Mouse (Mus musculus) embryonic facial prominence, embryonic 11.5 days (tissue): ENCODE results near the gene Carmil1. TPM values are rescaled to one million over a fixed set of nuclear protein-coding genes. Genes with fewer than 3 reads are reported as not detected.
A peak's percentile ranks its signal among the peaks of the same experiment; 100 is the strongest.

Experiments
- ATAC-seq: fragments of 200-750 bp; cut with Nextera tagmentation; replicated peaks from 2 replicates; pipeline ENCODE4 v1.8.0; 2017; ENCODE audit warnings: low read depth; ENCODE audit not compliant: insufficient number of reproducible peaks, low FRiP score, low TSS enrichment
- DNase-seq: peaks from one replicate; pipeline ENCODE4 v3.0.0-alpha.2; 2015; ENCODE audit warnings: low spot score
- H3K27ac ChIP-seq: fragments of 300-500 bp; sonication (generic); replicated peaks from 2 replicates; pipeline ENCODE4 v1.5.1; 2014; ENCODE audit warnings: mild to moderate bottlenecking, low read depth, low read length, control low read depth
- H3K27me3 ChIP-seq: fragments of 300-500 bp; sonication (generic); 2 replicates; pipeline ENCODE4 v1.6.1; 2014; ENCODE audit warnings: mild to moderate bottlenecking, low read length, moderate library complexity, mixed read lengths; ENCODE audit not compliant: control insufficient read depth, insufficient read depth
- H3K36me3 ChIP-seq: fragments of 300-500 bp; sonication (generic); replicated peaks from 2 replicates; pipeline ENCODE4 v1.6.1; 2014; ENCODE audit warnings: low read depth, mild to moderate bottlenecking, low read length, moderate library complexity, mixed read lengths; ENCODE audit not compliant: control insufficient read depth, insufficient read depth
- H3K4me1 ChIP-seq: fragments of 300-500 bp; sonication (generic); 2 replicates; pipeline ENCODE4 v1.6.1; 2014; ENCODE audit warnings: low read length, mixed read lengths; ENCODE audit not compliant: control insufficient read depth, insufficient read depth
- H3K4me2 ChIP-seq: fragments of 300-500 bp; sonication (generic); 2 replicates; pipeline ENCODE4 v1.6.1; 2014; ENCODE audit warnings: low read depth, mild to moderate bottlenecking, control low read depth, low read length, moderate library complexity
- H3K4me3 ChIP-seq: fragments of 300-500 bp; sonication (generic); 2 replicates; pipeline ENCODE4 v1.5.1; 2014; ENCODE audit warnings: low read depth, low read length, control low read depth
- H3K9ac ChIP-seq: fragments of 300-500 bp; sonication (generic); replicated peaks from 2 replicates; pipeline ENCODE4 v1.6.1; 2014; ENCODE audit warnings: mild to moderate bottlenecking, control low read depth, low read length
- H3K9me3 ChIP-seq: fragments of 300-500 bp; sonication (generic); replicated peaks from 2 replicates; pipeline ENCODE4 v1.6.1; 2016; ENCODE audit warnings: mild to moderate bottlenecking, low read length, inconsistent platforms, mixed read lengths; ENCODE audit not compliant: control insufficient read depth
- WGBS: fragments of 180-500 bp; shearing (Covaris S2); extraction: QIAGEN DNeasy Blood & Tissue Kit; methylation state at CpG from one replicate; pipeline ENCODE4 v1.1.7; 2014; 5-methylcytosine and 5-hydroxymethylcytosine counted together
- polyA plus RNA-seq: library from polyadenylated mRNA; unstranded; fragments of >200 nt; fragmentation: Nextera tagmentation; extraction: Ambion mirVana; gene quantifications from 2 replicates; pipeline ENCODE4 v1.2.1, GENCODE M21; 2014

Carmil1 gene
- polyA plus RNA-seq, 1 experiment from 2014 or later, result 25.0 TPM

DNA sequence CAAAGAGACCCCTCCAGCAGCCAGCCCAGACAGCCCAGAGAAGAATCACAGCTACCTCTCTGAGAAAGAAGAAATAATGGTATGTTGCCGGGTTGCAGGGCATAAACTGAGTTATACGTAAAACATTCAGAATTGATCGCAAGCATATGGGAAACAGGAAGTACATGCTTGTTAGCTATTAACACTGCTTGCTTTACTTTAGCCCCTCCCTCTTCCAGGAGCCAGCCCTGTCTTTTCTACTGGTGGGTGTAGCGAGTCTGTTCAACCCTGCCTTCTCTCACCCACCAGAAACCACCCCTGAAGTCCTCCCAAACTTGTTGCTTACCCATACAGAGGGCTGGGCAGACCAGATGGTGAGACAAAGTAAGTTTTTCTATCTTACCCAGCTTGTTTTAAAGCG lies 39.4 kb downstream of the Carmil1 start:
- DNase-seq (peak; percentile 23), ATAC-seq (no peak)
- Histone ChIP-seq H3K4me3 (no peak overlapping the region), H3K36me3 (no peaks in the 10 kb centered on the region), H3K9ac (no peak overlapping the region), H3K27me3 (no peaks in the 10 kb centered on the region), H3K4me2 (no peak overlapping the region), H3K4me1 (no peaks in the 10 kb centered on the region), H3K27ac (no peak overlapping the region), H3K9me3 (no peaks in the 10 kb centered on the region)
- 64% methylated on average over 5 of the region's 5 CpGs for WGBS

DNA sequence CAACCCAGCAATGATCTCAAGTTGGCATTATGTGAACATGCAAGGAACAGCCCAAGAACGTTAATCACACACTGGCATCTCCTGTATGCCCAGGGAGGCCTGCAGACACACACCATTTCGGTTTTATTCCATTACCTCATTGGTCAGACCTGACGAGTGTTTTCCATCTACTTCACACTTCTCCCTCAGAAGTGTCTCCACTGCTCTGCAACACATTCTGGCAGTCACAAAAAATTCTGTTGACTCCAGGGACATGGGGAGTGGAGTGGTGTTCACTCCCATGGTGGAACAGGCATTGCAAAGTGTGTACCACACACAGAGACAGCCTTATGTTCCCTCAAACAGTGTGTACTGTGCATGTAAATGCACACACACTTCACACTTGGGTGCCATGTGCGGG lies 40.2 kb downstream of the Carmil1 start:
- no peak overlapping the region for H3K4me3 ChIP-seq
- no peak overlapping the region for H3K27ac ChIP-seq
- DNase-seq (no peak), ATAC-seq (no peak)
- H3K9me3 ChIP-seq, result no peaks in the 10 kb centered on the region
- H3K4me1 ChIP-seq, result no peaks in the 10 kb centered on the region
- no peaks in the 10 kb centered on the region for H3K36me3 ChIP-seq
- H3K27me3 ChIP-seq, result no peaks in the 10 kb centered on the region
- H3K9ac ChIP-seq, result no peak overlapping the region
- H3K4me2 ChIP-seq, result no peak overlapping the region
- WGBS, result 85% methylated on average over 4 of the region's 4 CpGs

GRCm38 (mm10) chr13:24238456-24239120 lies 42.0 kb downstream of the Carmil1 start:
- DNase-seq (no peak), ATAC-seq (no peak)
- H3K9me3 ChIP-seq, result no peaks in the 10 kb centered on the region
- 81% methylated on average over 3 of the region's 3 CpGs for WGBS
- no peak overlapping the region for H3K27ac ChIP-seq
- no peak overlapping the region for H3K9ac ChIP-seq
- H3K4me3 ChIP-seq, result no peak overlapping the region
- no peaks in the 10 kb centered on the region for H3K4me1 ChIP-seq
- no peaks in the 10 kb centered on the region for H3K27me3 ChIP-seq
- no peaks in the 10 kb centered on the region for H3K36me3 ChIP-seq
- no peak overlapping the region for H3K4me2 ChIP-seq

GRCm38 (mm10) chr13:24236736-24237135 lies 43.9 kb downstream of the Carmil1 start:
- Histone ChIP-seq H3K36me3 (no peaks in the 10 kb centered on the region), H3K27ac (no peak overlapping the region), H3K9me3 (no peaks in the 10 kb centered on the region), H3K4me3 (no peak overlapping the region), H3K27me3 (no peaks in the 10 kb centered on the region), H3K4me1 (no peaks in the 10 kb centered on the region), H3K9ac (no peak overlapping the region), H3K4me2 (no peak overlapping the region)
- ATAC-seq (no peak), DNase-seq (no peak)
- WGBS, result 88% methylated on average over 4 of the region's 4 CpGs

DNA sequence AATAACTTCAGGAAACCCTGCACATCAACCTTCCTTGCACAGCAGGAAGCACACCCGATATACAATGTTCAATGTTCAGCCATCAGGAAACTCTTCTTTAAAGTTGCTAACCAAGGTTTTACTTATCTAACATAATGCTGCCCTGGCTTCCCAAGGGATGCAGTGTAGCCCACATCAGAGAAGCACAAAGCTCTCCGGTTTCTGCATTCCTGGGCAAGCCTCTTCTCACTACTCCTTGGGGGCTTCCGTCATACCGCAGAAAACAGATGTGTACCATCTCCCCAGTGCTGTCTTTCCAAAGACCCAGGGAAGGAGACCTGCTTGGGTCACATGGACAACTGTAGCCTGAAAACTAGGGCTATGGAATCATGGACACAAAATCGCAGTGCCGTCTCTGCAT lies 47.8 kb downstream of the Carmil1 start:
- Histone ChIP-seq H3K27me3 (no peaks in the 10 kb centered on the region), H3K4me2 (no peak overlapping the region), H3K27ac (no peak overlapping the region), H3K9ac (no peak overlapping the region), H3K4me1 (no peaks in the 10 kb centered on the region), H3K4me3 (no peak overlapping the region), H3K9me3 (no peaks in the 10 kb centered on the region; the same call in 1 of the 2 replicates), H3K36me3 (no peaks in the 10 kb centered on the region)
- ATAC-seq (no peak), DNase-seq (no peak)
- WGBS, result 75% methylated on average over 6 of the region's 6 CpGs

DNA sequence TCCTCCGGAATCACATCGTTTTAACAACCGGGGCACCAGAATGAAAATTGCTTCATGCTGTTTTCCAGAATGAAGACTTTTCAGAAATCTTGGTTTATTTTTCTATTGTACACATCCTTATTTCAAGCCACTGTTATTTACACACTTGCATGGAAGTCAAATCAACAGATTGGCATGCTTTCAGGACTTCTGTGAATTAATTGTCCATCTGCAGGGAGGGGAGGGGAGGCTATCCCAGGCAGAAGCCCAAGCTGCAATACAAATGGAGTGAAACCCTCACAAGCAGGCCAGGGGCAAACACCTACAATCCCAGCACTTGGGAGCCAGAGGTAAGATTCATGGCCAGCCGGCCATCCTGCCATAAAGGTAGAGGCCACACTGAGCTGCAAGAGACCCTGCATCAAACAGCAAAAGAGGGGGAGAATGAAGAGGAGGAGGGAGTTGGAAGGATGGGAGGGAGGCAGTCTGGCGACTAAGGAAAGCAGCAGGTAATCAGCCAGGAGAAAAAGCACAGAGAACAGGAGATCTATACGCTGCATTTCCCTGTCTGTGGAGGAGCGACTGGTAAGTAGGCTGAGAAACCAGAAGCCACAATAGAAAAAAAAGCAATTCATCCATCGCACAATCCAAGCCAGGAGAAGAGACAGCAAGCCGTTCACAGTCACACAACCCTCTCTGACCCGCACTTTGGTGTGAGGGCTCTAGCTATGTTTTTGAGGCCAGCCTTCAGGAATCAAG lies 48.7 kb downstream of the Carmil1 start:
- ATAC-seq, result no peak

GRCm38 (mm10) chr13:24231146-24231545 lies 49.4 kb downstream of the Carmil1 start:
- H3K4me2 ChIP-seq, result no peak overlapping the region
- no peaks in the 10 kb centered on the region; the same call in 1 of the 2 replicates for H3K9me3 ChIP-seq
- H3K36me3 ChIP-seq, result no peaks in the 10 kb centered on the region
- H3K4me3 ChIP-seq, result no peak overlapping the region
- H3K4me1 ChIP-seq, result no peaks in the 10 kb centered on the region
- no peak for ATAC-seq
- H3K27me3 ChIP-seq, result no peaks in the 10 kb centered on the region
- WGBS, result 91% methylated on average over 2 of the region's 2 CpGs
- H3K27ac ChIP-seq, result no peak overlapping the region
- no peak overlapping the region for H3K9ac ChIP-seq
- no peak for DNase-seq

More for the DNA sequence above, 48.7 kb downstream of the Carmil1 start:
- Histone ChIP-seq H3K9ac (no peak overlapping the region), H3K9me3 (no peaks in the 10 kb centered on the region; the same call in 1 of the 2 replicates), H3K36me3 (no peaks in the 10 kb centered on the region), H3K27ac (no peak overlapping the region), H3K4me3 (no peak overlapping the region), H3K27me3 (no peaks in the 10 kb centered on the region), H3K4me2 (no peak overlapping the region), H3K4me1 (no peaks in the 10 kb centered on the region)
- WGBS, result 81% methylated on average over 10 of the region's 10 CpGs
- DNase-seq, result no peak

DNA sequence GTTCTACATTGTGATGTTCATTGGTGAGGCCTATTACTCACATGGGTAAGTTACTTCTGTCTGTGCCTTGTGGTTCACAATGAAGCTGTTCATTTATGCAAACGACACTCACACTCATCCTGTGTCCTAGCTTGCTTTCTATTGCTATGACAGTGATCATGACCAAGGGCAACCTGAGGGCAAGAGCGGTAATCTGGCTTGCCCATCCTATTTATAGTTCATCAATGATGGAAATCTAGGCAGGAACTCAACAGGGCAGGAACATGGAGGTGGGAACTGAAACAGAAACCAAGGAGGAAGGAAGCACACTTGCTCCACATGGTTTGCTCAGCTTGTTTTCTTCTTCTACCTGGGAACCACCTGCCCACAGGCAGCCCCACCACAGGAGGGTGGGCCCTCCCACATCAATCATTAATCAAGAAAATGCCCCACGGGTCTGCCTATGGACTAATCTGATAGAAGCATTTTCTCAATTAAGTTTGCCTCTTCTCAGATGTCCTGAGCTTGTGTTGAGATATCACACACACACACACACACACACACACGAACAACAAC lies 50.0 kb downstream of the Carmil1 start:
- no peak overlapping the region for H3K4me2 ChIP-seq
- 85% methylated on average over 4 of the region's 4 CpGs for WGBS
- H3K27me3 ChIP-seq, result no peaks in the 10 kb centered on the region
- H3K4me1 ChIP-seq, result no peaks in the 10 kb centered on the region
- H3K4me3 ChIP-seq, result no peak overlapping the region
- ATAC-seq (no peak), DNase-seq (no peak)
- H3K36me3 ChIP-seq, result no peaks in the 10 kb centered on the region
- H3K9ac ChIP-seq, result no peak overlapping the region
- no peaks in the 10 kb centered on the region; the same call in 1 of the 2 replicates for H3K9me3 ChIP-seq
- no peak overlapping the region for H3K27ac ChIP-seq
